Mouse (Mus musculus) left cerebral cortex, postnatal 25 days (tissue): Measurements from ENCODE around the gene Fbp2. TPM values are rescaled to one million over a fixed set of nuclear protein-coding genes. Genes with fewer than 3 reads are reported as not detected.
"Not testable (repeated sequence)": the region's sequence is repeated elsewhere in the genome, so short reads cannot be mapped to it uniquely, and the experiment has no call there.

Experiments
- DNase-seq, 2 experiments: peaks; one replicate each; pipeline ENCODE4 v3.0.0; 2022; ENCODE audit warnings: low spot score in 2 of 2, mixed read lengths in 1 of 2
- intact Hi-C: fragments of 180-260 bp; cut with DNase I; formaldehyde crosslinking; loops from one replicate; pipeline ENCODE4 v1.15.1; 2025
- total RNA-seq, 2 experiments: library from RNA; stranded (reverse); gene quantifications; 2 replicates each; pipeline ENCODE4 v1.2.3; 2021

Gene Fbp2
- total RNA-seq, 2 experiments from 2014 or later: not detected

DNA sequence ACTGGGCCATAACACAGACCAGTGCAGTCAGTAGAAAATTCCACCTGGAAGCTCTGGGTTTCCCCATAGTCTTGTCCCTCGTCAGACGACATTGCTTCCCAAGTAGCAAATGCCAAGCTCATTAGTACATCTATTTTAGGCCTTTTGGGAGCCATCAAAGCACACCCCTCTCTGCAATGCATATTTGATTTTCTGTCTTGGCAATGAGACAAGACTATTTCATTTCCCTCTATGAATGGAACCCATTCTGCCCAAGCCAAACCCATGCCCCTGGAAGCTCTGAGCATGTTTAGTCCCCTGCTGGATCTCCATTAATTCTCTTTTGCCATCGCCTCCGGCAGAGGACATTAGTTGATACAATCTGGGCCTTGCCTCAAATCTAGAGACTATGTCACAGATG is 8.6 kb upstream of the Fbp2 start:
- intact Hi-C loops: no loop called here
- DNase-seq: no peak

DNA sequence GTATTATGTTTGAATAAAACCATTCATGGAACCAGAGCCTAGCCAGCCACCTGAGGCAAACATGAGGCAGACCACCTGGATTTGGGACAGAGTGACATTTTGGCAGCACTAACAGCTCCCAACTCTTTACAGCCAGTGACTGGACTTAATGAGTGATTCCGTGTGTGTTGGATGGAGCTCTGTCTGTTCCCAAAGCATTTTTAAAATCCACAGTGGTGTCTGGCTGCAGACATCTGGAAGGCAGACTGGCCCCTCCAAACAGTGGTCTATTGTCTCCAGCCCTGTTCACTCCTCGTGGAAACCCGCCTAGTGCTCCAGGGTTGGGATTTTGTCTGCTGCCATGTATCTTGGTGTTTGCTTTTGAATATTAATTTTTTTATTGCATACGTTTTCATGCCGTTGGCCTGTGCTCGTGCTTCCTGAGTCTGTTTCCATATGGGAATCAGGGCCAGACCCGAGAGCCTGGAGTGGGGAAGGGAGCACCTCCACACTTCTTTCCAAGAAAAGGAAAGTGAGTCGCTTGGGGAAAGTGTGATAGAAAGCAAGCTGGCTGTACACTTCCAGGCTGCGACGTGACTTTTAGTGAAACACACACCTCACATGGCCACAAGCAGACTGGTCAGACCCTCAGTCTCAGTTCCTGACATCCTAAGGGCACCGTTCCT is 7.6 kb upstream of the Fbp2 start:
- intact Hi-C loops: no loop called here
- no peak for DNase-seq

GRCm38 (mm10) chr13:62863771-62864170 is 5.5 kb upstream of the Fbp2 start:
- no peak for DNase-seq
- intact Hi-C loops: no loop called here

DNA sequence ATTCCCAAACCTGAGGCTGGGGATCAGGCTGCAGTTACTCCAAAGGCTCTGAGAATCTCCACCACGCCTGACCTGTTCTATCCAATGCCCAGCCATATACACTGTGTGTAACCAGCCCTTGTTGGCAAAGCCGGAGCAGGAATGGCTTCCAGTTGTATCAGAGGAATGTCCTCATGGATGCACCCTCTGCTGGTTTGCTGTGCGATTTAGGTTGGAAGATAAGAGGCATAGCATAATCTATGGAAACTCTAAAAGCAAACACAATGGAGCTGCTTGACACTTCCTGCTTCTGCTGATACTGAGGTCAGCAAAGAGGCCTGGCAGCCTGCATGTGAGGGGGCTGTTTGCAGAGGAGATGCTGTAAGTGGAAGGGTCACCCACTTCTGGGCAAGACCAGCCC is 4.7 kb upstream of the Fbp2 start:
- DNase-seq: no peak
- intact Hi-C loops: no loop called here

DNA sequence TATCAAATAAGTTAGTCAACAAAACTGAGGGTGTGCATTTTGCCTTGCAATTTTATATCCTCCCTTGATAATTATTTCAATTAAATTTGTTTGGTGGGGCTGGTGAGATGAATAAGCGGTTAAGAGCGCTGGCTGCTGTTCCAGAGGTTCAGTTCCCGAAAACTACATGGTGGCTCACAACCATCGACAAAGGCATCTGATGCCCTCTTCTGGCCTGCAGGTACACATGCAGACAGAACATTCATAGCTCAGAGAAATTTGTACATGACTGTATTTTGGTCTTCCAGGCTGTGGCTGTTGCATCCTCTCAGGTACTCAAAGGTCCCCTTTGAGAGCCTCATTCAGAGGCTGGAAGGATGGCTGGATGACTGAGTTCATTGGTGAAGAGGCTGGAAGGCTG is 1.8 kb upstream of the Fbp2 start:
- intact Hi-C loops: no loop called here
- DNase-seq: no peak

DNA sequence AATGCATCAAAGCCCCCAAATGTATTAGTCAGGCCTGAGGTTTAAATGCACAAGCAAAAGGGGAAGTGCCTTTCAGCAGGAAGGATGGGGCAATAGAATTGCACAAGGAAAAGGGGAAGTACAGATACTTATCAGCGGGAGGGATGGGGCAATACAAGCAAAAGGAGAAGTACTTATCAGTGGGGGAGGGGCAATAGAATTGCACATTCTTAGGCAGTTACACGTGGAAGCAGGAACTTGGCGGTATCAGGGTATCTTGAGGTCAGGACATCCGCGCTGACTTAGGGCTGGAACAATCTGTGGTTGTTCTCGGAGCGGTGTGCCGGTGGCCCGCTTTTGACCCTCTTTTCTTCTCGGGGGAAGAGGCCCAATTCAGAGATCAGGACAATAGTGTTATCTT is 1.0 kb upstream of the Fbp2 start:
- DNase-seq: not testable (repeated sequence)
- intact Hi-C loops: loop anchor here (5.0 to 10.0 kb wide), 2 partner anchors 97 to 304 kb away; partner anchors contain the start of genes Platr25 and Zfp935

GRCm38 (mm10) chr13:62856850-62857249 is 1.4 kb downstream of the Fbp2 start:
- intact Hi-C loops: loop anchor here (2.0 to 10.0 kb wide), 3 partner anchors 95 to 302 kb away; partner anchors contain the start of genes Platr25 and Zfp935

DNA sequence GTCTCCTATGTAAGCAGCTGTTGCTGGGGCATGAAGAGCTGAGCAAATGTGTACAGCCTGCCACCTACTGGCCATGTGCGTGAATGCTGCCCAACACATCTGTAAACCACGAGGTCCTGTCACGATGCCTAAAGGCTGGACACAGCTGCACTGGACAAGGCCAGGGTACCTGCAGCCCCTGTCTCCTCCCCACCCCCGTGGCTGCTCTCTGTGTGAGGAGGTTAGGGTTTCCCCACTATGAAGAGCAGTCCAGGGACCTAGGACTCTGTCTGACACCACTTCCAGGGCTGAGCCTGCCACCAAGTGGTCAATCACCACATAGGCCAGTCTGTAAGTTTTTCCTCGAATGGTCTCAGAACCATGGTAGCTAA is 1.9 kb downstream of the Fbp2 start:
- DNase-seq: peak; percentile 78 to 81
- intact Hi-C loops: loop anchor here (2.0 to 10.0 kb wide), 3 partner anchors 94 to 301 kb away; partner anchors contain the start of genes Platr25 and Zfp935

More at GRCm38 (mm10) chr13:62856850-62857249, 1.4 kb downstream of the Fbp2 start:
- DNase-seq: no peak

DNA sequence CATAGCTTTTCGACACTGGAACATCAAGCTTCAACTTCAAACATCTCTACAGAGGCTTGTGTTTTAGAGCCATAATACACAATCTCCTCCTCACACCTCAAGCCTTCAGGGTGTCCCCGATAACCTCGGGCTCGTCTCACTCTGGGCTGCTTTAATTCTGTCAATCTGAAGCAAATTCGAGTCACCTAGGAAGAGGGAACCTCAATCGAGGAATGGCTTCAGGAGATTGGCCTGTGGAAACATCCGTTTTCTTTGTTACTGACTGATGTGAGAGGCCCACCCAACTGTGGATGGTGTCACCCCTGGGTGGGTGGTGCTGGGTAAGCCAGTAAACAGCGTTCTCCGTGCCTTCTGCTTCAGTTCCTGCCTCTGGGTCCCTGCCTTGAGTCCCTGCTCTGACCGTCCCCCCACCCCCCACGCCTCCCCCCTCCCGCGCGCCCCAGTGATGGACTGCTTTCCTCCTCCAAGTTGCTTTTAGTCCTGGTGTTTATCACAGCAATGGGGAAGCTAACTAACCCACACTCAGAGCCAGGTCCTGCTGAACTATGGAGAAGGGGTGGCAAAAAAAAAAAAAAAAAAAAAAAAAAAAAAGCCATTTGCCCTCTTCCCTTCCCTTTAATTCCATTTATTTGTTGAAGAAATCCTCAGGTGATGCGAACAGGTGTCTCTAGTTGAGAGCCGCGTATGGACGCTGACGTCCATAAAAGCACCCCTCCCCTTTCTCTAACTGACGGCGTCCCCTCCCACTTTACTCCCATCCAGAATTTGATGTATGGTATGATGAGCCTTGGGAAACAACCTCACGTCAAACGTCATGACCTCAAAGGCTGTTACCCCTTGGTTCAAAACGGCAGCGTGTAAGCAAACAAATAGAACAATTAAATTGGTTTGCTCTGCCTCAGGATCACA is 2.6 kb downstream of the Fbp2 start:
- no peak for DNase-seq
- intact Hi-C loops: loop anchor here (2.0 to 10.0 kb wide), 3 partner anchors 93 to 301 kb away; partner anchors contain the start of genes Platr25 and Zfp935

- peak; percentile 44 to 51 for DNase-seq
- intact Hi-C loops: loop anchor here (5.0 to 10.0 kb wide), 2 partner anchors 92 to 300 kb away; partner anchors contain the start of genes Platr25 and Zfp935
Measured at GRCm38 (mm10) chr13:62854666-62855065, 3.6 kb downstream of the Fbp2 start.

DNA sequence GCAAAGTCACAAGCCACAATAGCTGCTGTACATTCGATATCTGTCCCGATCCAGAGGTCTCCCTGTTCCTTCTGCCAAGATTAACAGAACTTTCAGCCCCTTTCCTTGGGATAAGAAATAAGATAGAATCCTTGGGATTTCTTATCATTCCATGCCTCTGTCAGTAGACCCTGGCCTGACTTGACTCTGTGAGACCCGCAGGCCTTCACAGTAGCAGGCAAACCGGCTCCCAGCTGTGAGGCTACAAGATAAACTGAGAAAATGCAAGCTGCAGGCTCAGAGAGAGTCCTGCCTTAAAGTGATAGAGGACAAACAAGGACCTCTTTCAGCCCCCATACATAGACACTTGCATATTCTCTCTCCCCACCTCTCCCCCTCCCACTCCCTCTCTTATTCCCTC is 24.9 kb downstream of the Fbp2 start:
- intact Hi-C loops: no loop called here
- no peak for DNase-seq

- no peak for DNase-seq
- intact Hi-C loops: no loop called here
Measured at GRCm38 (mm10) chr13:62832239-62832638, 26.0 kb downstream of the Fbp2 start.

DNA sequence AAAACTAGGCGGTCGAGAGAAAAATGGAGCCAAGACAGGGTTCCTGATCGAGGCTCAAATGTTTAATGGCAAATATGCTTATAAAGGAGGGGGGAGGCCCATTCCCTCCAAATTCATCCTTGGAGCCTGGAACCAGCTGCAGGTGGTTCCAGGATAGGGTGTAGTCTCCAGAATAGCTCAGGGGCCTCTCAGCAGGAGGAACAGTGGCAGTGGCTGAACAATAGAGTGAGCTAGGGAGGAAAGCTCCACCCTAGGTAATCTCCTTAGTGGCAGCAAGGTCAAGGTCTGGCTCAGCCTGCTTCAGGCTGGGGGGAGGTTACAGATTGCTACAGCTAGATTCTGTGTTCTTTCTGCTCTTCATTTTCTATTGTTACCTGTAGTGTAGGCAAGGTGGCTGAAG is 42.5 kb downstream of the Fbp2 start:
- DNase-seq, intact Hi-C loops: not testable (repeated sequence)

GRCm38 (mm10) chr13:62812713-62813112 is 45.5 kb downstream of the Fbp2 start:
- intact Hi-C loops: no loop called here
- DNase-seq: no peak

DNA sequence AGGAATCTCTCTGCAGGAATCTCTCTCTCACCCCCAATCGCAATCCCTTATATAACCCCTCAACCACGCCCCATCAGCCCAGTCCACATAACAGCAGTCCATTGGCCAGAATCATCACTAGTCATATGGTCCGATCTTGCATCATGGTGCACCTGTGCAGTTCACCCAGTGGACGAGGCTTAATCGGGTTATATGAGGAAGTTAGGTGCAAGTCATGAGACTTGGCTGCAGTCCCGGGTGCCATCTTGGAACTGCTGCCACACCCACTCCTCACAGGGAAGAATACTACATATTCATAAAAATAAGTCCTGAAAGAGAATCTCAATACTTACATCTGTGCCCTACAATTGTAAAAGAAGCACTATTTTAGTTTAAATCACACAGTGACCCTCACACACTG is 50.2 kb downstream of the Fbp2 start:
- intact Hi-C loops: loop anchor here (5.0 kb wide), 1 partner anchor 34 kb away; no protein-coding TSS in a partner anchor
- DNase-seq: not testable (repeated sequence)

Other genes starting within 250 kb of the Fbp2 start
- gene 6720489N17Rik, start 234.2 kb downstream of the Fbp2 start, total RNA-seq: 1 to 10 TPM; 2.8 to 3.0 TPM
- 10 to 100 TPM; 11.5 to 13.9 TPM for gene Platr25, start 97.7 kb downstream of the Fbp2 start, total RNA-seq
- 1 to 10 TPM; 3.6 to 4.2 TPM for gene Gm5141, start 72.6 kb downstream of the Fbp2 start, total RNA-seq
- gene Fbp1, start 29.9 kb upstream of the Fbp2 start, total RNA-seq: under 1 TPM; 0.23 to 0.44 TPM
- gene 2010111I01Rik, start 106.5 kb upstream of the Fbp2 start, total RNA-seq: 100 to 1,000 TPM in 1 of 2 experiments, 10 to 100 TPM in 1; 93.6 to 105 TPM